Mouse (Mus musculus): Measurements from ENCODE around the gene Tmem74b. TPM values are rescaled to one million over a fixed set of nuclear protein-coding genes. Genes with fewer than 3 reads are reported as not detected.

Tmem74b gene
- 1.1 and 1.6 TPM in 2 replicates for polyA plus RNA-seq (2014; fragmentation: Nextera tagmentation; extraction: Ambion mirVana)

GRCm38 (mm10) chr2:151701231-151702145 is at the start of gene Tmem74b:
Tmem74b (plus strand) TSS chr2:151702008.
- H3K4me3 ChIP-seq (ENCODE audit: low read depth, low read length): peak within 1 kb of the TSS; percentile 53
- H3K9ac ChIP-seq (replicated peaks; ENCODE audit: low read depth, low read length): peak within 1 kb of the TSS; percentile 58
- H3K4me2 ChIP-seq (replicated peaks; ENCODE audit: low read depth, low read length): peak within 1 kb of the TSS; percentile 96
- WGBS: 6% methylated on average over 23 of the region's 25 CpGs
- 0 out of 2 replicates have a peak, but pooled peaks cover 10% of the 10 kb centered on the region for H3K27me3 ChIP-seq (ENCODE audit: control insufficient read depth, insufficient read depth, low read length)
- H3K36me3 ChIP-seq (ENCODE audit: control insufficient read depth, insufficient read depth, low read length): no peaks in the 10 kb centered on the region
- ATAC-seq (ENCODE audit: insufficient number of reproducible peaks, insufficient read depth, low FRiP score, low read depth): no peak
- no peak within 1 kb of the TSS for H3K27ac ChIP-seq (ENCODE audit: low read length)
- H3K4me1 ChIP-seq (ENCODE audit: control insufficient read depth, insufficient read depth, low read length): 0 out of 2 replicates have a peak, but pooled peaks cover 4% of the 10 kb centered on the region
- H3K9me3 ChIP-seq (ENCODE audit: control insufficient read depth, low read depth, low read length): no peaks in the 10 kb centered on the region

GRCm38 (mm10) chr2:151652053-151652452 is 49.8 kb upstream of the Tmem74b start:
- 58% methylated on average over 1 of the region's 1 CpGs for WGBS
- Histone ChIP-seq H3K4me2 (replicated peaks; ENCODE audit: low read depth, low read length) (no peak overlapping the region), H3K9ac (replicated peaks; ENCODE audit: low read depth, low read length) (no peak overlapping the region), H3K4me3 (ENCODE audit: low read depth, low read length) (no peak overlapping the region), H3K9me3 (ENCODE audit: control insufficient read depth, low read depth, low read length) (no peaks in the 10 kb centered on the region), H3K4me1 (ENCODE audit: control insufficient read depth, insufficient read depth, low read length) (no peaks in the 10 kb centered on the region), H3K27me3 (ENCODE audit: control insufficient read depth, insufficient read depth, low read length) (no peaks in the 10 kb centered on the region), H3K27ac (ENCODE audit: low read length) (no peak overlapping the region), H3K36me3 (ENCODE audit: control insufficient read depth, insufficient read depth, low read length) (no peaks in the 10 kb centered on the region)
- no peak for ATAC-seq (ENCODE audit: insufficient number of reproducible peaks, insufficient read depth, low FRiP score, low read depth)

GRCm38 (mm10) chr2:151668433-151668832 is 33.4 kb upstream of the Tmem74b start, which contains the start of gene Rad21l:
Rad21l (minus strand) TSS chr2:151668533.
- Histone ChIP-seq H3K4me3 (ENCODE audit: low read depth, low read length) (no peak within 1 kb of the TSS), H3K4me2 (replicated peaks; ENCODE audit: low read depth, low read length) (no peak within 1 kb of the TSS), H3K27me3 (ENCODE audit: control insufficient read depth, insufficient read depth, low read length) (no peaks in the 10 kb centered on the region), H3K36me3 (ENCODE audit: control insufficient read depth, insufficient read depth, low read length) (no peaks in the 10 kb centered on the region), H3K9ac (replicated peaks; ENCODE audit: low read depth, low read length) (no peak within 1 kb of the TSS), H3K27ac (ENCODE audit: low read length) (no peak within 1 kb of the TSS), H3K4me1 (ENCODE audit: control insufficient read depth, insufficient read depth, low read length) (no peaks in the 10 kb centered on the region), H3K9me3 (ENCODE audit: control insufficient read depth, low read depth, low read length) (no peaks in the 10 kb centered on the region)
- WGBS: 76% methylated on average over 3 of the region's 3 CpGs
- no peak for ATAC-seq (ENCODE audit: insufficient number of reproducible peaks, insufficient read depth, low FRiP score, low read depth)

GRCm38 (mm10) chr2:151670026-151670967 is 31.5 kb upstream of the Tmem74b start:
- Histone ChIP-seq H3K4me1 (ENCODE audit: control insufficient read depth, insufficient read depth, low read length) (no peaks in the 10 kb centered on the region), H3K27me3 (ENCODE audit: control insufficient read depth, insufficient read depth, low read length) (no peaks in the 10 kb centered on the region), H3K4me3 (ENCODE audit: low read depth, low read length) (no peak overlapping the region), H3K4me2 (replicated peaks; ENCODE audit: low read depth, low read length) (no peak overlapping the region), H3K36me3 (ENCODE audit: control insufficient read depth, insufficient read depth, low read length) (no peaks in the 10 kb centered on the region), H3K9ac (replicated peaks; ENCODE audit: low read depth, low read length) (no peak overlapping the region), H3K9me3 (ENCODE audit: control insufficient read depth, low read depth, low read length) (no peaks in the 10 kb centered on the region), H3K27ac (ENCODE audit: low read length) (no peak overlapping the region)
- ATAC-seq (ENCODE audit: insufficient number of reproducible peaks, insufficient read depth, low FRiP score, low read depth): peak; percentile 72
- WGBS: 34% methylated on average over 48 of the region's 48 CpGs

- H3K27me3 ChIP-seq (ENCODE audit: control insufficient read depth, insufficient read depth, low read length): no peaks in the 10 kb centered on the region
- no peak overlapping the region for H3K9ac ChIP-seq (replicated peaks; ENCODE audit: low read depth, low read length)
- 39% methylated on average over 1 of the region's 1 CpGs for WGBS
- H3K36me3 ChIP-seq (ENCODE audit: control insufficient read depth, insufficient read depth, low read length): no peaks in the 10 kb centered on the region
- H3K4me2 ChIP-seq (replicated peaks; ENCODE audit: low read depth, low read length): no peak overlapping the region
- no peaks in the 10 kb centered on the region for H3K9me3 ChIP-seq (ENCODE audit: control insufficient read depth, low read depth, low read length)
- no peak overlapping the region for H3K4me3 ChIP-seq (ENCODE audit: low read depth, low read length)
- ATAC-seq (ENCODE audit: insufficient number of reproducible peaks, insufficient read depth, low FRiP score, low read depth): no peak
- H3K27ac ChIP-seq (ENCODE audit: low read length): no peak overlapping the region
- no peaks in the 10 kb centered on the region for H3K4me1 ChIP-seq (ENCODE audit: control insufficient read depth, insufficient read depth, low read length)
Measured at GRCm38 (mm10) chr2:151670968-151671329, 30.9 kb upstream of the Tmem74b start.

- no peaks in the 10 kb centered on the region for H3K4me1 ChIP-seq (ENCODE audit: control insufficient read depth, insufficient read depth, low read length)
- 56% methylated on average over 2 of the region's 2 CpGs for WGBS
- no peaks in the 10 kb centered on the region for H3K27me3 ChIP-seq (ENCODE audit: control insufficient read depth, insufficient read depth, low read length)
- H3K4me3 ChIP-seq (ENCODE audit: low read depth, low read length): no peak overlapping the region
- H3K9me3 ChIP-seq (ENCODE audit: control insufficient read depth, low read depth, low read length): no peaks in the 10 kb centered on the region
- no peak overlapping the region for H3K9ac ChIP-seq (replicated peaks; ENCODE audit: low read depth, low read length)
- no peaks in the 10 kb centered on the region for H3K36me3 ChIP-seq (ENCODE audit: control insufficient read depth, insufficient read depth, low read length)
- H3K4me2 ChIP-seq (replicated peaks; ENCODE audit: low read depth, low read length): no peak overlapping the region
- no peak overlapping the region for H3K27ac ChIP-seq (ENCODE audit: low read length)
- no peak for ATAC-seq (ENCODE audit: insufficient number of reproducible peaks, insufficient read depth, low FRiP score, low read depth)
Measured at GRCm38 (mm10) chr2:151676234-151676633, 25.6 kb upstream of the Tmem74b start.

- Histone ChIP-seq H3K9me3 (ENCODE audit: control insufficient read depth, low read depth, low read length) (no peaks in the 10 kb centered on the region), H3K9ac (replicated peaks; ENCODE audit: low read depth, low read length) (no peak overlapping the region), H3K4me2 (replicated peaks; ENCODE audit: low read depth, low read length) (no peak overlapping the region), H3K36me3 (ENCODE audit: control insufficient read depth, insufficient read depth, low read length) (no peaks in the 10 kb centered on the region), H3K4me3 (ENCODE audit: low read depth, low read length) (no peak overlapping the region), H3K27ac (ENCODE audit: low read length) (no peak overlapping the region), H3K4me1 (ENCODE audit: control insufficient read depth, insufficient read depth, low read length) (no peaks in the 10 kb centered on the region), H3K27me3 (ENCODE audit: control insufficient read depth, insufficient read depth, low read length) (no peaks in the 10 kb centered on the region)
- ATAC-seq (ENCODE audit: insufficient number of reproducible peaks, insufficient read depth, low FRiP score, low read depth): no peak
- WGBS: 55% methylated on average over 3 of the region's 3 CpGs
Measured at GRCm38 (mm10) chr2:151682357-151682756, 19.5 kb upstream of the Tmem74b start.

GRCm38 (mm10) chr2:151682976-151683375 is 18.8 kb upstream of the Tmem74b start:
- H3K36me3 ChIP-seq (ENCODE audit: control insufficient read depth, insufficient read depth, low read length): no peaks in the 10 kb centered on the region
- H3K9ac ChIP-seq (replicated peaks; ENCODE audit: low read depth, low read length): no peak overlapping the region
- H3K27me3 ChIP-seq (ENCODE audit: control insufficient read depth, insufficient read depth, low read length): no peaks in the 10 kb centered on the region
- ATAC-seq (ENCODE audit: insufficient number of reproducible peaks, insufficient read depth, low FRiP score, low read depth): no peak
- WGBS: 88% methylated on average over 4 of the region's 4 CpGs
- no peak overlapping the region for H3K27ac ChIP-seq (ENCODE audit: low read length)
- H3K4me2 ChIP-seq (replicated peaks; ENCODE audit: low read depth, low read length): no peak overlapping the region
- no peaks in the 10 kb centered on the region for H3K9me3 ChIP-seq (ENCODE audit: control insufficient read depth, low read depth, low read length)
- H3K4me3 ChIP-seq (ENCODE audit: low read depth, low read length): no peak overlapping the region
- no peaks in the 10 kb centered on the region for H3K4me1 ChIP-seq (ENCODE audit: control insufficient read depth, insufficient read depth, low read length)

All from stomach, embryonic 14.5 days (tissue).